Mouse (Mus musculus) thymus, postnatal 36 days (tissue): ENCODE data around the gene Ppfibp1.
A peak's percentile ranks its signal among the peaks of the same experiment; 100 is the strongest.
"Not testable (repeated sequence)": the region's sequence is repeated elsewhere in the genome, so short reads cannot be mapped to it uniquely, and the experiment has no call there.

ENCODE experiments used
- DNase-seq, 2 experiments: peaks; one replicate each; pipeline ENCODE4 v3.0.0; 2022; ENCODE audit warnings: mixed read lengths in 2 of 2

Gene Ppfibp1

DNA sequence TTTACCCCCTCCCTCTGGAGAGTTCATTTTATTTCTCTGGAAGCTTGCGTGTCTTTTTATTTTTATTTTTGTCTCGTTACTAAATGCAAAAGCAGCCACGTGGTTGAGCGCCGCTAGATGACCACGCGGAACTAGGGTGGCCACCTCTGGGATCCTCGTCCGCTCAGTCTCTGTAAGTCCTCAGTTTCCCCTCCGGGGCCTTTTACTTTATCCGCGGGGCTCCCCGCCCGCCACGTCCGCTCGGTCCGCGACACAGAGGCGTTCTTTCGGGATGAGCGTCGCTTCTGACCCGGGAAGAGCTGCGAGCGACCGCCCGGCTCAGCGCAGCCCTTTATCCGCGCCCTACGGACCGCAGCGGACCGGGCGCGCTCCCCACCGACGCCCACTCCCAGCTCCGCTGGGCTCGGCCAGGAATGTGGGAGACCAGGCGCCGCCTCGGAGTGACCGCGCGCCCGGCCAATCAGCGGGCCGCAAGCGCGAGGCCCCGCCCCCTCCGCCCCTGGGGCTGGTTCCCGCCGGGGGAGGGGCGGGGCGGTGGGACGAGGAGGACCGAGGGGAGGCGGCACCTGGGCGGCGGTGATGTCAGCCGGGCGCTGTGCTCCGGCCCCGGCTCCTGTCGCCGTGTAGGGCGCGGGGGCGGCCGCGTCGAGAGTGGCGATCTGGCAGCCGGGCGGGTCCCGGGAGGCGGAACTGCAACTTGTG, at the start of gene Ppfibp1:
TSS of gene Ppfibp1 (plus strand) at position 530 of the 702 bp plus-strand sequence.
- DNase-seq: peak; percentile 94

DNA sequence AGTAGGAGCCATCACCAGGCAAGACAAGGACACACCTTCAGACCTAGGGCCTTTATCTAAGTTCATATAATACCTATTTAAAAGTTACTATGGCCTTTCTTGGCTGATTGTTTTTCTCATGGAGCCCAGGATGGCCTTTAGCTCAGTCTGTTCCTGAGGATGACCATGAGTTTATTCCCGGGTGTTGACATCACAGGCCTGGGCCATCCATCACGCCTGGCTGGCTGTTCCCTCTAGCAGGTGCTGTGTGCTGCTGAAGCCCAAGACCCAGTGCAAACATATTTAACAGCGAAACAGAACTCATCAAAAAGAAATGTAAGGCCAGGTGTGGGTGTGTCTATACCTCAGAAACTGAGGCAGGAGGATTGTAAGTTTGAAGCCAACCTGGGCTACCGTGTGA, 49.4 kb upstream of the Ppfibp1 start:
- no peak for DNase-seq

DNA sequence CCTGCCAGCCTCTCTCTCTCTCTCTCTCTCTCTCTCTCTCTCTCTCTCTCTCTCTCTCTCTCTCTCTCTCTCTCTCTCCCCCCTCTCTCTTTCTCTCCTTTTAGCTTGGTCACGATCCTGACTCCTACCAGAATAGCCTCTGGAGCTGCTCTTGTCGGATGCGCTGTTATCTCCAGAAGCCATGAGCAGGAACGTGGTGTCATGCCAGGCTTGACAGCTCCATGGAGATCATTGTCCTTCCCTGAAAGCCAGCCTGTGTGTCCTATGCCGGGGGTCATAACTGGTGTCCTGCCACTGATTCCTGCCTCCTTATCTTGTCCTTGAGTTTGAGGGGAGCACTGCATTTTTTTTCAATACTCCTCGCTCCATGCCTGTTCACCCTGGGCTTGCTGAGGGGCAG, 43.4 kb upstream of the Ppfibp1 start:
- no peak for DNase-seq

DNA sequence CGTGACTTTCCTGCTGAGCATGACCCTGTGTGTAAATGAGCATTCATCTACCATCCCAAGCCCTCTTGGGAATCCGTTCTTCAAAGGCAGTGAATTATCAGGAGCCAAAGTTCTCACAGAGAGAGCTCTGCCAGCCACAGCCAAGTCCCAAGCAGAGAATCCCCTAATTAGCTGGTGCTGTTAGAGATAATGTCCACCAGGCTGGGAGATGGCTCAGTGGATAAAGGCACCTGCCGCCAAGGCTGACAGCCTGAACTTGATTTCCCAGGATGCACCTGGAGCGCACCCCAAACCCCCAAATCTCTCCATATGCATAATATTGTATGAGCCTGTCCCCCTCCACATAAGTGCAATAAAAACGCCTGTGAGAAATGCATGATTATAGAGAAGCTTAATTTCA, 42.9 kb upstream of the Ppfibp1 start:
- no peak for DNase-seq

DNA sequence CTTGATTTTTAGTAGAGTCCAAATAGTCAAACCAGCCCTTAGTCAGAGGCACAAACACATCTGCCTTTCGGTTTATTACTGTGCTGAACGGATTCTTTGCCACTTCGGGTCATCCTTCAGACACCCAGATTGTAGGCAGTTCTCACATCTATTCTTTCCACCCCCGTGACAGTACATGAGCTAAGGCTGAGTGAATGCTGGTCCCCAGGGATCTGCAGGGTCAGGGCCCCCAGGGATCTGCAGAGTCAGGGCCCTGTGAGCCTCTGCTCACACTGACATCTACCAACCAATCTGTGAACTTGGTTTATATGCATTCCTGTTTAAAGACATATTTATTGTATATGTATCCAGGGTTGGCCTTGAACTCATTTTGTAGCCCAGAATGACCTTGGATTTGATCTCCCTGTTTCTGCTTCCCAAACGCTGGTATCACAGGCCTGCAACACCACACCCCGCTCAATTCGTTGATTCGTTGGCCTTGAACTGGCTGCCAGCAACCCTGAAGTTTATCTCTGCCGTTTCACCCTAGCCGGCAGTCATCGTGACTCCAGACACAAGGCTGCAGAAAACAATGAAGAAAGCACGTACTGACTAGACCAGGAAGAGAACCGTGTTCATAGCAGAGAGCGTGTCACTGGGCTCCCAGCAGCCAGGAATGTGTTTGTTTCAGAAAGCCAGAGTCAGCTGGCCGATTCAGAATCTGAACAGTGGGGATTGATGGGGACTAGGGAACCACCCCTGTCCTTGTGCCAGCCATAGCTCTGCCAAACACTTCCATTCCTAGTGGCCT, 42.1 kb upstream of the Ppfibp1 start:
- no peak for DNase-seq

DNA sequence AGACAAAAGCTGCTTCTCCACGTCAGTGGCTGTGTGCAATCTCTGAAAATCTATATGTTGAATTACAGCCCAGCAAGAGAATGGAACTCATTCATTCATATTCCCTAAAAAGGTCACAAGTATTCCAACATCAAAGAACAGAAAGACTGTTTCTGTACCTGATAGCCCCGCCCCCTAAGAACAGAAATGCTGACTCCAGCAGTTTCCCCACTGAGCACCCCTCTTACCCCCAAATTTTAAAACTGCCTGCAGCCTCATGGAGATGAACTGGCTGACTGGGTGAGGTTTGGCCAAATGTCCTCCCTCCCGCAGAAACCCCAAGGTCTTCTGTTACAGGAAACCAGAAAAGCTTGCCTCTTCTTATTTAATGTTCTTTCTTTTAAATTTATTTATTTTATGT, 40.9 kb upstream of the Ppfibp1 start:
- no peak for DNase-seq

DNA sequence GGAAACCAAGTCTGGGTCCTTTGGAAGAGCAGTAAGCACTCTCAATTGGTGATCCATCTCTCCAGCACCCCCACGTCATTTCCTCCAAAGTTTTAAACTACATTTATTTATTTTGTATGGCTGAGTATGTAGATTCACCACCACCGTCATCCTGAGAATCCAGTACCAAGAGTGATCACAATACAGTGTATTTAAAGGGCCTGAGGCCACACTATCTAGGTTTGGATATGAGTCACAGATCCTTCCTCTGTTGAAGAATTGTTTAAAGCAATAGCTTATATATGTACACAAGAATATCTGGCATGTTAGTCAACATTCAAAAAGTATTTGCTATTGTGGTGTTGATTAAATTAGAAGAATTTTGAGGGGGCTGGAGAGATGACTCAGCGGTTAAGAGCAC, 40.0 kb upstream of the Ppfibp1 start:
- DNase-seq: no peak

DNA sequence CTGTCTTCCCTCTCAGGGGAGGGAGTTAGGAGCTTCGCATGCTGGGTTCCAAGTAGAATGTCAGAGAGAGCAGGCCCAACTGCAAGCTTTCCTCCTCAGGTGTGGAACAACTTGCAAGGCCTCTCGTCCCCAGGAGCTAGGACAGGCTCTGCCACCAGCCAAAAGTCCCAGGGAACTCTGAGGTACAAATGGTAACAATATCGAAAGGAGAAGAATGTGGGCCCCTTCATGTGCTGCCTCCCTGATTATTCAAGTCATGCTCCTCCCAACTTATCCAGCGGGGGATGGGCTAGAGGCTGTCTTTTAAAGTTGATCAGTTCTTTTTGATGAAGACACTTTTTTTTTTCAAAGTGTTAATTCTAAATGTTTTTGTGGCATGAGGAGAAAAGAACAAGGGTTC, 38.2 kb upstream of the Ppfibp1 start, which contains the start of gene Smco2:
TSS of gene Smco2 (plus strand) at position 55 of the 400 bp plus-strand sequence.
- no peak for DNase-seq

DNA sequence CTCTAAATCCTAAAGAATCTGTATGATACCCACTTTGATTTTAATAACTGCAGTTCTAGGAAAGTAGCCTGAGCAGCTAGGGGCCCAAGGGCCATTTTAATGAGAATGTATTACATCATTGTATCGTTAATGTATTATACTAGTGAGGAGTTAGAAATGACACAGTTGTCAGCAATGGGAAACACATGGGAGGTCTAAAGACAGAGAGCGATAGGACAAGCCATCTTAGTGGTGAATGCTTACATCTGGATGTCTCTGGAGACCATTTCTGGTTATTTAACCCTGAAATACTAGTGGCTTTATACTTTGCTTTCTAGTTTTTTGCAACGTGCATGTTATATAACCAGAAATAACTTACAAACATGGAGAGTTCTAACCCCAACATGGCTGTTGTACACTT, 36.4 kb upstream of the Ppfibp1 start:
- DNase-seq: no peak

DNA sequence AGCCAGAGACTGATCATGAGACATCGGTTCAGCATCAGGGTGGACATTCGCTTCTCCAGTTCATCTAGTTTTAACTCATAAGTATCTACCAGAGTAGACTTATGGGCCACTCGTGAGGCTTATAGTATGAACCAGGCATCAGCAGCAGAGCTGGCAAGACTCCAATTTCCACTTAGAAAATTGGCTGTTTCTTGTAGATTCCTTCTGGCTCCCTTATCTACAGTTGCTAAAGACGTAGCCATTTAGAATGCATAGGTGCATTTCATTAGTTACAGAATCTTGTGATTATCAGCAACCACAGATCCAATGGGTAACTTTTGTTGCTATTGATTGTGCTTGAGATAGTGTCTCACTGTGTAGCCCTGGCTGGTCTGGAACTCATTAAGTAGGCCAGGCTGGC, 35.5 kb upstream of the Ppfibp1 start:
- DNase-seq: no peak

DNA sequence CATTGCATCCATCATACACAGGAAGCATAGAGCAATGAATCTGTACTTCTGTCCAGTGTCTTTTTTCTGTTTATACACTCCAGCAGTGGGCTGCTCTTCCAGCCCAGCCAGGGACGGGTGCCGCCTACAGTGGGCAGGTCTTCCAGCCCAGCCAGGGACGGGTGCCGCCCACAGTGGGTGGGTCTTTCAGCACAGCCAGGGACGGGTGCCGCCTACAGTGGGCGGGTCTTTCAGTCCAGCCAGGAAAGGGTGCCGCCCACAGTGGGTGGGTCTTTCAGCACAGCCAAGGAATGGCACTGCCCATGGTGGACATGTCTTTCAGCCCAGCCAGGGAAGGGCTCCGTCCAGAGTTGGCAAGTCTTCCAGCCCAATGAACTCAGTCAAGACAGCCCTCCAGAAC, 33.1 kb upstream of the Ppfibp1 start:
- no peak for DNase-seq

DNA sequence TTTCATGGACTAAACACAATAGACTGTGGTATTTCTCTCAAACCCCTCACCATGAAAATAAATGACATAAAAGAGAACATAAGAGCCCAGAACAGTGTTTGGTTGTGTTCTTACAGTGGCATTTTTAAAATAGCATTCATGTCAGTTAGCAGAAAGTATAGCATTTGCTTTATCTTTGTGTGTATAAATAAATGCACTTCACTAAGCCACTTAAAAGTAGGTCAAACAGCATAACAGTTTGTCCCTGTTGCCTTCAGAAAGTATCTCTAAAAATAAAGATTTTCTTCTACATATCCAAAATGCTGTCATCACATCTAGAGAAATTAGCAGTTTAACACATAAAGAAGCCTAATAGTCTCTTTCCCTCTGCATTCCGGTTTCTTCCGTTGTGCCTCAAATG, 30.9 kb upstream of the Ppfibp1 start:
- DNase-seq: no peak

DNA sequence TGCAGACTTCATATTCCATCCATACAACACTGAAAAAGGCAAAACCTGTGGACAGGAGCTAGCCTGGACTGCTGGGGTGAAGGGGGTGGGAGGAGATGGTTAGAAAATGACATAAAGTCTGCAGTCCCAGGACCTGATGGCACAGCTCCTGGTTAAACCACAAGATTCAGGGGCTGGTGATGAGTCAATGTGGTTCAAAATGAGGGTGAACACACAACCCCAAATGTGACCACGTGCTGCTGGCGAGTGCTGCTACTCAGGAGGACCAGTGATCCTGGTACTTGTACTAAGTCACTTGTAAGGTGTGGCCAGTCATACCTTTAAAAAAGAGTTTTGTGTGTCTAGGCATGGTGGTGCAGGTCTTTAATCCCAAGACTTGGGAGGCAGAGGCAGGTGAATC, 25.1 kb upstream of the Ppfibp1 start:
- no peak for DNase-seq

DNA sequence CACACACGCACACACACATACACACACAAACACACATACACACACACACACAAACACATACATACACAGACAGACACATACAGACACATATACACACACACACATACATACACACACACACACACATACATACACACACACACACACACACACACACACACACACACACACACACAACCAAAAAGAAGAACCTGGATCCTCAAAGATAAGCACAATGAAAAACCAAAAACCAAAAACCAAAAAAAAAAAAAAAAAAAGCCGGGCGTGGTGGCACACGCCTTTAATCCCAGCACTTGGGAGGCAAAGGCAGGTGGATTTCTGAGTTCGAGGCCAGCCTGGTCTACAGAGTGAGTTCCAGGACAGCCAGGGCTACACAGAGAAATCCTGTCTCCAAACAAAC, 23.9 kb upstream of the Ppfibp1 start:
- not testable (repeated sequence) for DNase-seq

DNA sequence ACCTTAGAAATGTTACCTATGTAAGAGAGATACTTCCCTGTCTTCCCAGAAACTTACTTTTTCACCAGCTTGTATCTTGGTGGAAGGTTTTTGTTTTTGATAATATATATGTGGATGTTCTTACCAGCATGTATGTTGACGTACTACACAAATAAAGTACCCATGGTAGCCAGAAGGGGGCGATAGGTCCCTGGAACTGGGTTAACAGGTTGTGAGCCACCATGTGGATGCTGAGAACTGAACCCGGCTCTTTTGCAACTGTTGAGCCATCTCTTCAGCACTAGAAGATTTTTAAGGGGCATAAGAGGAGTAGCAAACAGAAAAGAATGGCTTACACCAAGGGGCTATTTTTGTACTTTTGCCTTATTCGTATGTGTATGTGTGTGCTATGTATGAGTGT, 22.6 kb upstream of the Ppfibp1 start:
- no peak for DNase-seq

DNA sequence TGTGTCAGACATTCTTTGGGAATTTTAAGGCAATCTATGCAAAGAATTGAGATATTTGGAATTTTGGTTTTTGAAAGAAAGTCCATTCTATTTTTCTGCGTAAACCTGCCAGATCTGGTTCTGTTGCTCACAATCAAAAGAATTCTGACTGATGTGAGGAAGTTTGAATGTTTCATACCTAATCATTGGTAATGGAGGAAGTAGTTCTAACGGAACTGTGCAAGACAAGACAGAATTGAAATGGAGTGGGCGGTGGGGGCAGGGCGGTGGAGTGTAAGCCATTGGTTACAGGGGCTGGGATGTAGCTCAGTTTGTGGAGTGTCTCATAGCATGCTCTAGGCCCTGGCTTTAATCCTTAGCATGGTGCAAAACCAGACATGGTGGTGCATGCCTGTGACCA, 16.3 kb upstream of the Ppfibp1 start:
- DNase-seq: no peak

DNA sequence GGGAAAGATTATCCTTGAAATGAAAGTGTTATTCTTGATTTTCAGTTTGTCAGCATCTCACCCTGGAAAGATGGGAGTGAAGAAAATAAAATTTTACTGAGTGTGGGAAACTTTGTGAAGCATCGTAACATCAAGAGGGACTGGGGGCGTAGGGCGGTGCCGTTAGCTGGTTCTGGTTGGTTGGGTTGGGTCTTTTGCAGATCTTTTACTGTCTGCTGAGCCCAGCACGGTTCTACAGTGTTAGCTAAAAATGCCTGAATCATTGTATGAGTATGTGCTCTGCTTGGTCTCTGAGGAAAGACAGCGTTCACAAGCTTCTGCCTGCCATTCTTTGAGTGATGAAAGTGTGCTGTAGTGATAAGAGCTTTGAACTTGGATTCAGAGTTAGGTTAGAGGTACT, 13.9 kb upstream of the Ppfibp1 start:
- DNase-seq: no peak

DNA sequence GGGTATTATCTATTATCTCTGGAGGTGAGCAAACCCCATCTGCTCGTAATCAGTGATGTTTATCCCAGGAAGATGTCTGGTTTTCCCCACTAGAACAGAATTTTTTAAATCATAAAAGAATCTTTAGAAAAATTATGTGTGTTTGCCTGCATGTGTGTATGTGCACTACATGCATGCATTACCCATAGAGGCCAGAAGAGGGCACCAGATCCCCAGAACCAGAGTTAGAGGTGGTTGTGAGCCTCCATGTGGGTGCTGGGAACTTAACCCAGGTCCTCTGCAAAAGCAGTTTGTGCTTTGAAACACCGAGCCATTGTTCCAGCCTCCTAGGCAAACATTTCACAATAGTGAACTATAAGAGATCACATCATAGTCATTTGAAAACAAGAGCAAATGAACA, 11.5 kb upstream of the Ppfibp1 start:
- DNase-seq: no peak

DNA sequence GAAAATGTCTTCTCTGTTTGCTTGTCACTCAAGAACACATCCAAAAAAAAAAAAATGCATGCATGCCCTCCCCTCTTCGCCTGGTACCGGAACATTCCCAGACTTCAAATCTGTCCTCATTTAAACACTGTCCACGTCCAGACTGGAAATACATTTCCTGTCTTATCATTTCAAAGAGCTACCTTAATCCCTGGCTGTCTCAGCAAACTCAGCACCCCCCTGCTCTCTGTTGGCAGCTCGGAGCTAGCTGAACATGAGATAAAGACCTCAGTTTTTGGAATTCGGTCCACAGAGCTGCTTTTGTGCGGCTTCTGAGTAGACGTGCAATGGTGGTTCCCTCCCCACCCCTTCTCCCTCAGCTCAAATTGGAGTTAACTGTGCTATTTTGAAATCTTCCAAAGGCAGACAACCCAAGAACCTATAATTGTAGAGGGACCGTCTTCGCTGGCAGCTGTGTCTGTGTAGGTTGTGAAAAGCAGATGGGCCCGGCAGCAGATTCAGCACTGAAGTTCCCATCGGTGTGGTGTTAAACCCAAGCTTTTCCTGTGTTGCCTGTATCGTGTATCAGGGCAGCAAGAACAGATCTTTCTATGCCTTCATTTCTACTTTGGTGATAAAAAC, 10.8 kb upstream of the Ppfibp1 start:
- no peak for DNase-seq

DNA sequence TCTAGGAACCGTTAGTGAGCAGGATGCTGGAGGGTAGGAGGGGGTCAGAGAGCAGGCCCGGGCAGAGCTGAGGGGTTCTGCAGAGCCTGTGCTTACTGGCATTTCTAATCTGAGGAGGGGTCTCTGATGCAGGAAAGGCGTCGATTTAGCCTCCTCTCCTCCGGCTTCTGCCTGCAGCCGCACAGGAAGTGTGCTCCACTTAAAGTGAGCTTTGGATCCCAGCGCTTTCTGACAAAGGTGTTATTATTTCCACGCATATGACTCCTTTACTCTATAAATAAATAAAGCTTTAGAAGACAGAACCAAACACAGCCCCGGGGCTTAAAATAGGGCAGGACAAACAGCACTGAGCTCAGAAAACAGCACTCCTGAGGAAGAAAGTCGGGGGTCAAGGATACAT, 9.4 kb upstream of the Ppfibp1 start:
- DNase-seq: no peak

DNA sequence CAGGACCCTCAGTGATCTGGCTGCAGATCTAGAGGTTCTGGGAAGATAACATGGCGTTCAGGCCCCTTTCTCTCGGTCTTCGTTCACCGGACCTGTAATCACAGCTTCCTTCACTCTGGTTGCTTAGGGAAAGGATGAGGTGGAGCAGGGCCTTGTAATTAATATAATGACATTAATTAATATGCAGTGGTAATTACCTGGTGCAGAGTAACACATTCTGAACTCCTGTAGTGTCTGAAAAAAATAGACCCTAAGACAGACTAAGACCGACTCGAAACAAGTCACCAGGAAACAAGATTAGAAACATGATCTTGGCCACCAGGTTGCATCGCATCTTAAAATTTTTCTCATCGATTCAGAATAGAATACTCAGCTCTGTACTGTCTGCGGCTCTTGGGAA, 8.4 kb upstream of the Ppfibp1 start:
- DNase-seq: no peak

DNA sequence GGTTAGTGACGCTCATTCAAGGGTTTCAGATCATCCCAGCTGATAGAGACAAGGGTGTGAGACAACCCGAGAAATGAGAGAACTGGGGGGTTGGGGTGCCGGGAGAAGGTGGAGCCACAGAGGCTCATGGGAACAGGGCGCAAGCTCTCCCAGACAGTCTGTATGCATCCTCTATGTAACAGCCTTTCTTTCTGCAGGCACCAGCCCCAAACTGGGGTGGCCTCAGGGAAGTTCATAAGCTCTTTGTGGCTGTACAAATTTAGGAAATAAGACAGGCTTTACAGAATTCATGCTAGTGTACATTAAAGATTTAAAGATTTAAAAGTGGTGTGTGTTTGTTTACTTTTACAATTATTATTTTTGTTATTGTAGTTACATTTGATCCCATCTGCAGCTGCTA, 8.0 kb upstream of the Ppfibp1 start:
- no peak for DNase-seq

DNA sequence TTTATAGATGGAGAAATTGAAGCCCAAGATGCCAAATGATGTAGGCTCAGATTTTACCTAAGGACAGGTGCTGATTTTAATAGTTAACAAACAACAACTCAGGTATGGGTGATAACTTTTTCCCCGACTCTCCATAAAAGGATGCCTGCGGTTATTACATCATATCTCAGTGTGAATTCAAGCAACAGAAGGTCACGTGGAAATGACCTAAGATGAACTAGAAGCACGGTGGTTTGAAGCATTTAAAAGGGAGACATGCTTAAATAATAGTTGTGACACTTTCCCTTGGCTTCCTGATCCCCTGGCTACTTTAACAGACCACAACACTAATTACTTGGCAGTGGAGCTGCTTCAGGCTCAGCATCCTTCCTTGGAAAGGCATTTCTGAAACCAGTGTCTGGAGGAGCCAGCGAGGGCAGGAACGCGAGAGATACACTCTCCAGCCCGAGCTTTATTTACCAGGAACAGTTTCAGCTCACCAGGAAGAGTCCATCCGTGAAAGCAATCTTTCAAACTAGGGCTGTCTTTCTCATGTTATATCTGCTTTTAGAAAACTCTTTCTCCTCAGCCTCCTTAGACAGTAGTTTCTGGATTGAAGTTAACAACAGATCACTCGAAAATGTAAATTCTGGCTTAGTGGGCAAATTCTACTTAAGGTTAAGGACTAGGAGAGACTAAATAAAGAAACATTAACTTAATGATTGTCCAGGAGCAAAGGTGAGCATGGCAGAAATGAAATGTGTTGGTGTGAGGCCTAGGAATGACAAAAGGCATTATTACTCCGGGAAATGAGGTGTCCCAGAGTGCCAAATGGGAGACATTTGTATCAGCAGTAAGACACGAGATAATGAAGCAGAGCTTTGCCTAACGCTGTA, 6.2 kb upstream of the Ppfibp1 start:
- no peak for DNase-seq
